In the genomic region with DNA sequence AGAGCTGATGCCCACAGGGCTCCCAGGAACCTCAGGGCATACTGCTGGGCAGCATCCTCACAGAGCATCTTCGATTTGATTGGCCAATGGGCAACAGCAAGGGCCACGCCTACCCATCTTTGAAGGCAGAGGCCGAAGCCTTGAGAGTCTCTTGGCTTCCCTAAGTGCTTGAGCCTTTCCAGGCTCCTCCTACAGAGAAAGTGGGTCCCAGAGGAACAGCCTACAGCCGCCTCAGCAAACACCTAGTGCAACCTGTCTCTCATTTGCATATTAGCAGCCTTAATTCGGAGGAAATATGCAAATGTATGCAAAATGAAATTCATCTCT, we compare ENCODE assay signal across 15 mouse cellular contexts. TPM values are rescaled to one million over a fixed set of nuclear protein-coding genes. Genes with fewer than 3 reads are reported as not detected.
A peak's percentile ranks its signal among the peaks of the same experiment; 100 is the strongest.
DNase-seq lines count a peak whose midpoint lies in the region; ATAC-seq and TF ChIP-seq lines count a peak whose summit lies in the region.
"Had no signal": no experiment of that assay in that cellular context is flagged by ENCODE, and none has a peak within 500 bp of the region (broad histone marks: within the 10 kb centered on the region; RNA-seq: fewer than 3 reads in every experiment).

No protein-coding gene starts in this region.

- no peak overlapping the region for H3K9ac ChIP-seq in kidney, embryonic 16.5 days (replicated peaks; ENCODE audit: low read length)
- no peak overlapping the region for H3K9ac ChIP-seq in forebrain, embryonic 11.5 days (ENCODE audit: low read length)
- H3K9ac ChIP-seq in hindbrain, embryonic 14.5 days = no peak overlapping the region
- no peak overlapping the region for H3K9ac ChIP-seq in midbrain, postnatal 0 days (replicated peaks; ENCODE audit: low read length, poor library complexity, severe bottlenecking)
- H3K9ac ChIP-seq in intestine, postnatal 0 days (ENCODE audit: low read depth, low read length) = no peak overlapping the region

- peaks cover 30% of the 10 kb centered on the region for H3K4me1 ChIP-seq in kidney, embryonic 16.5 days (ENCODE audit: insufficient read depth, low read length)
- peaks cover 33% of the 10 kb centered on the region for H3K4me1 ChIP-seq in forebrain, embryonic 11.5 days (replicated peaks; ENCODE audit: control insufficient read depth, insufficient read depth, low read length)
- H3K4me1 ChIP-seq in hindbrain, embryonic 14.5 days (replicated peaks; ENCODE audit: control insufficient read depth, insufficient read depth, low read length) = peaks cover 31% of the 10 kb centered on the region
- peaks cover 15% of the 10 kb centered on the region for H3K4me1 ChIP-seq in midbrain, postnatal 0 days (ENCODE audit: insufficient read depth, low read length)
- H3K4me1 ChIP-seq in intestine, postnatal 0 days (replicated peaks; ENCODE audit: control insufficient read depth, insufficient read depth, low read length) = no peaks in the 10 kb centered on the region

- no peaks in the 10 kb centered on the region for H3K9me3 ChIP-seq in kidney, embryonic 16.5 days (ENCODE audit: low read length)
- no peaks in the 10 kb centered on the region for H3K9me3 ChIP-seq in forebrain, embryonic 11.5 days (ENCODE audit: control insufficient read depth, low read length)
- no peaks in the 10 kb centered on the region for H3K9me3 ChIP-seq in hindbrain, embryonic 14.5 days (ENCODE audit: control insufficient read depth, low read length)
- no peaks in the 10 kb centered on the region for H3K9me3 ChIP-seq in midbrain, postnatal 0 days (ENCODE audit: low read length)
- no peaks in the 10 kb centered on the region for H3K9me3 ChIP-seq in intestine, postnatal 0 days (ENCODE audit: control insufficient read depth)

- WGBS in kidney, embryonic 16.5 days = 67% methylated on average over 5 of the region's 5 CpGs
- 45% methylated on average over 5 of the region's 5 CpGs for WGBS in forebrain, embryonic 11.5 days
- WGBS in hindbrain, embryonic 14.5 days = 41% methylated on average over 5 of the region's 5 CpGs
- 42% methylated on average over 5 of the region's 5 CpGs for WGBS in midbrain, postnatal 0 days
- WGBS in intestine, postnatal 0 days = 65% methylated on average over 5 of the region's 5 CpGs

- H3K4me3 ChIP-seq in kidney, embryonic 16.5 days (ENCODE audit: low read length) = no peak overlapping the region
- H3K4me3 ChIP-seq in forebrain, embryonic 11.5 days (ENCODE audit: low read depth, low read length) = no peak overlapping the region
- H3K4me3 ChIP-seq in hindbrain, embryonic 14.5 days (replicated peaks; ENCODE audit: low read length) = no peak overlapping the region
- no peak overlapping the region for H3K4me3 ChIP-seq in midbrain, postnatal 0 days (ENCODE audit: low read depth, low read length)
- H3K4me3 ChIP-seq in intestine, postnatal 0 days (ENCODE audit: low read depth, low read length) = no peak overlapping the region

- peak overlapping the region; percentile 76 for H3K27ac ChIP-seq in kidney, embryonic 16.5 days (ENCODE audit: low read length)
- peak overlapping the region; percentile 81 for H3K27ac ChIP-seq in forebrain, embryonic 11.5 days (ENCODE audit: low read depth, low read length)
- H3K27ac ChIP-seq in hindbrain, embryonic 14.5 days = peak overlapping the region; percentile 69
- peak overlapping the region; percentile 62; the same call in 1 of the 2 replicates for H3K27ac ChIP-seq in midbrain, postnatal 0 days (ENCODE audit: low read depth, low read length)
- no peak overlapping the region; the same call in 1 of the 2 replicates for H3K27ac ChIP-seq in intestine, postnatal 0 days (ENCODE audit: low read depth, low read length)

- no peaks in the 10 kb centered on the region for H3K36me3 ChIP-seq in kidney, embryonic 16.5 days (ENCODE audit: insufficient read depth, low read length)
- H3K36me3 ChIP-seq in forebrain, embryonic 11.5 days (ENCODE audit: control insufficient read depth, insufficient read depth, low read length) = no peaks in the 10 kb centered on the region
- no peaks in the 10 kb centered on the region for H3K36me3 ChIP-seq in hindbrain, embryonic 14.5 days (replicated peaks; ENCODE audit: control insufficient read depth, insufficient read depth)
- no peaks in the 10 kb centered on the region for H3K36me3 ChIP-seq in midbrain, postnatal 0 days (ENCODE audit: insufficient read depth, low read length)
- H3K36me3 ChIP-seq in intestine, postnatal 0 days (ENCODE audit: control insufficient read depth, insufficient read depth) = no peaks in the 10 kb centered on the region

- TF ChIP-seq CTCF in midbrain, postnatal 0 days (IDR thresholded peaks at IDR 0.05) = no peak
- TF ChIP-seq CTCF in intestine, postnatal 0 days (IDR thresholded peaks at IDR 0.05; ENCODE audit: low read depth) = no peak

- no peak overlapping the region for H3K4me2 ChIP-seq in kidney, embryonic 16.5 days (replicated peaks; ENCODE audit: low read depth, low read length)
- H3K4me2 ChIP-seq in forebrain, embryonic 11.5 days (ENCODE audit: low read depth, low read length, severe bottlenecking) = no peak overlapping the region
- no peak overlapping the region for H3K4me2 ChIP-seq in hindbrain, embryonic 14.5 days (replicated peaks)
- H3K4me2 ChIP-seq in midbrain, postnatal 0 days (ENCODE audit: low read depth, low read length, poor library complexity, severe bottlenecking) = no peak overlapping the region
- no peak overlapping the region for H3K4me2 ChIP-seq in intestine, postnatal 0 days (replicated peaks; ENCODE audit: low read depth)

- no peaks in the 10 kb centered on the region for H3K27me3 ChIP-seq in kidney, embryonic 16.5 days (ENCODE audit: insufficient read depth, low read length)
- no peaks in the 10 kb centered on the region for H3K27me3 ChIP-seq in forebrain, embryonic 11.5 days (ENCODE audit: control insufficient read depth, insufficient read depth, low read length)
- no peaks in the 10 kb centered on the region for H3K27me3 ChIP-seq in hindbrain, embryonic 14.5 days (ENCODE audit: control insufficient read depth, insufficient read depth, low read length)
- H3K27me3 ChIP-seq in midbrain, postnatal 0 days (ENCODE audit: insufficient read depth, low read length) = no peaks in the 10 kb centered on the region
- H3K27me3 ChIP-seq in intestine, postnatal 0 days (replicated peaks; ENCODE audit: control insufficient read depth, insufficient read depth, low read length) = no peaks in the 10 kb centered on the region

- no peak for ATAC-seq in kidney, embryonic 16.5 days (ENCODE audit: low FRiP score, low TSS enrichment)
- peak; percentile 26; the same call in 1 of the 2 replicates for ATAC-seq in forebrain, embryonic 11.5 days (replicated peaks; ENCODE audit: low FRiP score)
- no peak; the same call in 1 of the 2 replicates for ATAC-seq in hindbrain, embryonic 14.5 days (ENCODE audit: low FRiP score)
- ATAC-seq in midbrain, postnatal 0 days (ENCODE audit: low FRiP score) = no peak
- no peak for ATAC-seq in intestine, postnatal 0 days

- DNase-seq in kidney, postnatal 14 days = no peak
- DNase-seq in forebrain, embryonic 11.5 days (ENCODE audit: low spot score) = no peak
- DNase-seq in hindbrain, embryonic 14.5 days (ENCODE audit: low spot score) = no peak
- DNase-seq in midbrain, postnatal 0 days (ENCODE audit: low spot score) = peak; percentile 26
- DNase-seq in urinary bladder, postnatal 25 days (ENCODE audit: low spot score) = no peak
- DNase-seq in gastrocnemius, postnatal 4 days (ENCODE audit: low spot score in 2 of 2) = no peak
- DNase-seq: cerebellum, adult 9-11 months; gastrocnemius, postnatal 25 days had no signal

RNA-seq across cellular contexts. Expression of a gene that starts 39.6 kb away (rescaled TPM):
- polyA plus RNA-seq in kidney, embryonic 16.5 days (2015; fragmentation: Nextera tagmentation; extraction: Ambion mirVana) = not detected in 2 replicates
- polyA plus RNA-seq in forebrain, embryonic 11.5 days (2014; fragmentation: Nextera tagmentation; extraction: Ambion mirVana) = not detected in 2 replicates
- polyA plus RNA-seq in hindbrain, embryonic 14.5 days (2014; fragmentation: Nextera tagmentation; extraction: Ambion mirVana) = not detected in 2 replicates
- not detected in 2 replicates for total RNA-seq in midbrain, postnatal 0 days (2014; rRNA removed)
- not detected in 2 replicates for polyA plus RNA-seq in midbrain, postnatal 0 days (2015; fragmentation: Nextera tagmentation; extraction: Ambion mirVana)
- total RNA-seq in gastrocnemius, postnatal 4 days (2021) = not detected
- polyA plus RNA-seq in intestine, postnatal 0 days (2015; fragmentation: Nextera tagmentation; extraction: Ambion mirVana) = not detected in 2 replicates
- total RNA-seq: gastrocnemius, postnatal 25 days; layer of hippocampus, adult 18-20 months; left cerebral cortex, postnatal 25 days had no signal
- polyA plus RNA-seq: intestine, embryonic 14.5 days; lung, postnatal 0 days; spleen, adult 2 months had no signal
